Mouse (Mus musculus): ENCODE results near the gene Map2k1.
"Not testable (repeated sequence)": the region's sequence is repeated elsewhere in the genome, so short reads cannot be mapped to it uniquely, and the experiment has no call there.

The Map2k1 gene

GRCm38 (mm10) chr9:64253021-64253904 lies at the start of gene Map2k1:
Map2k1 (minus strand) TSS chr9:64253631.
- DNase-seq = peak; percentile 100

- not testable (repeated sequence) for DNase-seq
Observed at GRCm38 (mm10) chr9:64303086-64303485, 49.7 kb upstream of the Map2k1 start.

DNA sequence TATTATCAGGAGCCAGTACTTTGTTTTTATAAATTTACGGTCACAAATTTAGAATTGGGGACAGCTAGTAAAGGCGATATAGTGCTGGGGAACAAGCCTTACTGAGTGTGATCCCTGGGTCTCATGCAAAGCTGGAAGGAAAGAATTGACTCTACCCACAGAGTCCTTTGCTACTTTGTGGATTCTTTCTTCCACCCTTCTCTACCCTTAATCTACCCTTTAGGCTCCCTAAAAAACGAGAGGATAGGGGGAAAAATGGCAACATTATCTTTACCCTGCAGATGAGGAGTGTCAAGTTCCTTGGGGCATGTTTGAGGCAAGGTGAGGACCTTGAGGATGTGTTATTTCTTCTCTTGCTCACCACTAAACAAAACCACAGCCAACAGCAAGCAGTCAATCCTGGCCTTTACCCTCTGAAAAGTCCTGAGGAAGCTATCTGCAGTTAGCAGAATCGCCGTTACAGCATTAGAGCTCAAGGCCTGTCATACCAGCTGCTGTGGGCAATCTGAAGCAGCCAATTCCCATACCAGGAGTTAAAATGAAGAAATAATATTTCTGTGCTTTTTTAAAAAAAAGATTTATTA lies 29.1 kb upstream of the Map2k1 start:
- no peak for DNase-seq

DNA sequence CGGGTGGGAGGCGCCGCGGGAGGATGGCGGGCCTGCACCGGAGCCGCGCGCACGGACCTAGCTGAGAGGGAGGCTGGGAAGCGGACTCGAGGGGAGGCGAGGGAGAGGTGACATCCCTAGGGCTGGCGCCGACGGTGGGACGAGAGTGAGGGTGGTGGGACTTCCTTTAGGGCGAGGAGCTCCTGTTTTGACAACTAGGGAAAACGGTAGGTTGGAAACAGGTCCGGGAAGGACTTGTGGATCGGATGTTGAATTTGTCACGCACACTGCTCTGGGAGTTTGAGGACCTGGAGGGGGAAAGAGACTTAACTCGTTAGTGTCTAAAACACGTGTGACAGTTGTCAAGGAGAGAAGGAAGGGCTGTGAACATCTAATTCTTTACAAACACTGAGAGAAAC lies 28.3 kb upstream of the Map2k1 start:
- DNase-seq = no peak

DNA sequence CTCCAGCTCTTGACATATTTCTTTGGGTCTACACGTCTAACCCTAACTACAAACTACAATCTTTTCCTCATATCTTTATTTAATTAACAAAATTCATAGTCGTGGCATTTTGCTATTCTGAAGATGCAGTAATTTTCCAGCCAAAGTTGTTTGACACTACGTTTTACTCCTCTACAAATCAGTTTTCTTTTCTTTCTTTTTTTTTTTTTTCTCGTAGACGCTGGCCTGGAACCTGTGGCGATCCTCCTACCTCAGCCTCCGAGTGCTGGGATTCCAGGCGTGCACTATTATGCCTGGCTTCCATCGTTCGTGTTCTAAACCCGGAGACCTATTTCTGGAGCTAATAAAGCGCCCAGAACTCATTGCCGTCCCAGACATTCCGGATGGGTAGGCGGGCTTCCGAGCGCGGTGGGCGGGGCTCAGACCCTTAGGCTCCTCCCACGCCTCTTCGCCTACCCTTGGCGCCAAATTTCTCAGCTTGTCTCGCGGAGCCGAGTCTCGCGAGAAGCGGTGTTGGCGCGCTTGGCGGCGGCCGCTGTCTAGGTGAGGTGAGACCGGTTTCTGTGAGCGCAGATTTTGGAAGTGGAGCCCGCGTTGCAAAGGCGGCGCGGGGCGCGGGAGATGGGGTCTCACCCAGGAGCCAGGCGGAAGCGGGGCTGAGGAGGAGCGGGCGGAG lies 27.8 kb upstream of the Map2k1 start, which contains the start of gene Tipin:
Gene Tipin, plus strand, starts transcription at position 477 of the 676 bp plus-strand sequence.
- DNase-seq = peak; percentile 97

- DNase-seq = no peak
Observed at GRCm38 (mm10) chr9:64278665-64279310, 25.4 kb upstream of the Map2k1 start.

GRCm38 (mm10) chr9:64277706-64278105 lies 24.3 kb upstream of the Map2k1 start:
- DNase-seq = peak; percentile 86

DNA sequence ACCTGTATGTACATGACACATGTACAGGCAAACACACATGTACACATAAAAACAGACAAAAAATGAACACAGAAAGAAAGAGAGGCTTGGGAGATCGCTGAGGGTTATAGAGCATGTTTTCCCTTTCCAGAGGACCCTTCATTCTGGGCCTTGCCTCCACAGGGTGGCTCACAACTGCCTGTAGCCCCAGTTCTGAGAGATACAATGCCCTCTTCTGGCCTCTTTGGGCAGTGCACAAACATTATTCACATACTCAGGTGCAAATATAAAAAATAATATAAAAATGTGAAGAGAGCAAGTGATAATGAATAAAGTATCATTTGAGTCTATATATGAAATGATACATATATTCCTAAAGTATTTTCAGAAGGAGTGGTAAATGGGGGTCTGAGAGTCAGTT lies 21.5 kb upstream of the Map2k1 start:
- peak; percentile 34 for DNase-seq

- DNase-seq = no peak
Observed at GRCm38 (mm10) chr9:64274291-64274690, 20.9 kb upstream of the Map2k1 start.

DNA sequence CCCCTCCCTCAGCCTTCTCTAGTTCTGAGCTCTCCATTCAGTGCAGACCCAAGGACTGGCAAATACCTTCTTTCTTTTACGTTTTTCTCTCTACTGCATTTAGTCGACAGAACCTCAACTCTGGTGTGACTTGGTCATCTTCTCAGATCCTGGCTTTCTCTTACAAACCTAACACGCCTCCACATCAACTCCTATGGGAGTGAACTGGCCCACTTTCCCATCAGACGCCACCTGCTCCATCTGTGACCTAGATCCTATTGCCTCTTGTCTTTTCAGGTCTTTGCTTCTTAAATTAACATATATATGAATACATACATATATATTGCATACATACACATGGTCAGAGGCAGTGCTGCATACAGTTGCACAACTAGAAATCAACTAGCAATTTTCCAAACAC lies 20.3 kb upstream of the Map2k1 start:
- no peak for DNase-seq

DNA sequence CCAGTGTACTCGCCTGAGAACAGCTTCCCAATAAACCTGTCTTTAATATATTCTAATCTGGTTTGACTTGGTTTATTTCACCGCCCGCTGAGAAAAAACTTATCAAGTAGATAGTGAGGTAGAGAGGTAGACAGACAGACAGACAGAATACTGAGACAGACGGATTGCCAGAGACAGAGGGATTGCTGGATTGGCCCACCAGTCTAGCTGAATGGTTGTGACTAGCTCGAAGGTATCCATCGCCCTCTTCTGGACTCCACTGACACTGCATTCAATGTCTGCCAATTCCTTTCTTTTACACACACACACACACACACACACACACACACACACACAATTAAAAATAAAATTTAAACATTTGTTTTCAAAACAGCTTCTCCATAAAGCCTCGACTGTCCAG lies 19.2 kb upstream of the Map2k1 start:
- peak; percentile 78 for DNase-seq

DNA sequence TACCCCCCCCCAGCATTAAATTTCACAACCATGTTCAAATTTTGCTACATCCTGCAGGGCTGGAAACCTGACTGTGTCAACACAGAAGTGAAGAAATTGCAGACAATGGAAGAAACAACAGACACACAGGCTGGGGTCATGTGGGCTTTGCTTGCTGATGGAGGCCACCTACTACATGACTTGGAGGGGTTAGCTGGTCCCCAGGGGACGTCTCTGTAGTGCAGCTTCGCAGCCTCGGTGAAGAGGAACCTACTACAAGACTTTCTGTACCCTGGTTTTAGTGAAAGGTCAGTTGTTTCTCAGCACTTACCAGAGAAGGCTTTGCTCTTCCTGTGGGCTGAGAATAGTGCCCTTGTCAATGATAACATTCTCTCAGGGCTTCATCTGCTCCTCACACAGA lies 17.8 kb upstream of the Map2k1 start:
- DNase-seq = no peak

DNA sequence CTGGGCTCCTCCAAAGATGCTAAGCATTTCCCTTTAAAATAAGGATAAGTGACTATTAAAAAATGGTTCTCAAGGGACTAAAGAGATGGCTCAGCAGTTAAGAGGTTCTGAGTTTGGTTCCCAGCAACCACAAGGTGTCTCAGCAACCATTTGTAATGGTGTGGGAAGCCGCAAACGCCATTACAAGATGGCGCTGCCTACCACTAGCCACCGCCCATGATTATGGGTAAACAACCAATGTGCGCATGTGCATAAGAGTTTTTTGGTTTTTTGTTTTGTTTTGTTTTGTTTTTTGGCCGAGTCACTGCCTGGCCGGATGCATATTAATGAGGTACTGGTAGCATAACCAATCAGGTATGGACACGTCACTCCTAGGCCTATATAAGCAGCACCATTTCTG lies 15.4 kb upstream of the Map2k1 start:
- not testable (repeated sequence) for DNase-seq

GRCm38 (mm10) chr9:64268196-64268595 lies 14.8 kb upstream of the Map2k1 start:
- DNase-seq = no peak

- no peak for DNase-seq
Observed at GRCm38 (mm10) chr9:64267231-64267630, 13.8 kb upstream of the Map2k1 start.

- no peak for DNase-seq
Observed at GRCm38 (mm10) chr9:64264813-64265212, 11.4 kb upstream of the Map2k1 start.

GRCm38 (mm10) chr9:64261023-64261422 lies 7.6 kb upstream of the Map2k1 start:
- DNase-seq = no peak

DNA sequence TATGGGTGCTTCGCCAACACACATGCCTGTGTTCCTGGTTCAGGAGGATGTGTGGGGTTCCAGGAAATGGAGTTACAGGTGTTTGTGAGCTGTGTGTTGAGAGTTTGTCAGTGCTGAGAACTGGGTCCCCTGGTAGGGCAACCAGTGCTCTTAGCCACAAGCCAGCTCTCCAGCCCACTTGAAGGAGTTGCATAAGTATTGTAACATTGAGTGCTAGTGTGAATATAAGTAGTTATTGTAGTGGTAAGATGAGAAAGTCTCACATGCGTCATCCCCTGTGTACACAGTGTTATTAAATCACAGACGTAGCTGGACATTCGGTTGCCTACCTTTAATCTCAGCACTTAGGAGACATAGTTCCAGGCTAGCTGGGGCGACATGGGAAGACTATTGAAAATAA lies 6.5 kb upstream of the Map2k1 start:
- DNase-seq = peak; percentile 87

DNA sequence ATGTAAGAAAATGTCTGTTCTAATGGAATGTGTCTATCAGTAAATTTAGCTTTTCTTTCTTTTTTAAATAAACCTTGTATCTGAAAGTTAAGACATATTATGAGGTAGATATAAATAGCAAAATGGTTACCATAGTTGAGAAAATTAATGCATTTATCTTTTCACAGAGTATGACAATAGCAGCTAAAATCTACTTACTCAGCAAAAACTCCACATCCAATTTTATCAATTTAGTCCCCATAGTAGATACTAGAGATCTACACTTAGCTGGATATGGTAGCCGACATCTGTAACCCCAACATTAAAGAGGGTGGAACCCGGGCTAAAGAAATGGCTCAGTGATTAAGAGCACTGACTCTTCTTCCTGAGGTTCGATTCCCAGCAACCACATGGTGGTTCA lies 2.8 kb upstream of the Map2k1 start:
- no peak for DNase-seq

DNA sequence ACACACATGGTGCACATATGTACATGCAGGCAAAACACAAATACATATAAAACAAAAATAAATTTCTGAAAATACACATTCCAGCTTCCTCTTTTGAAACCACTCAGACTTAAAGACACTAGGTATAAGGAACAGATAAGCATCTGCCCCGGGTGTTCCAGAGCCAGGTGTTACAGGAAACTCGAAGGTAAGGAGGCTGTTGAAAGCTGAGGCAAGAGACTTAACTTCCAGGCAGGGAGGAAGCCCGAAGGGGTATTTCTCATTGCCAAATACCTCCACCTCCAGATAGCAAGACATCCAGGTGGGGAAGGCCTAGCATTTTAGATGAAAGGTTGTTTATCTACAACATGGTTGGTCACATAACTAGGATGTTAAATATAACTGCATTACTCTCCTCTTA lies 2.0 kb upstream of the Map2k1 start:
- no peak for DNase-seq

DNA sequence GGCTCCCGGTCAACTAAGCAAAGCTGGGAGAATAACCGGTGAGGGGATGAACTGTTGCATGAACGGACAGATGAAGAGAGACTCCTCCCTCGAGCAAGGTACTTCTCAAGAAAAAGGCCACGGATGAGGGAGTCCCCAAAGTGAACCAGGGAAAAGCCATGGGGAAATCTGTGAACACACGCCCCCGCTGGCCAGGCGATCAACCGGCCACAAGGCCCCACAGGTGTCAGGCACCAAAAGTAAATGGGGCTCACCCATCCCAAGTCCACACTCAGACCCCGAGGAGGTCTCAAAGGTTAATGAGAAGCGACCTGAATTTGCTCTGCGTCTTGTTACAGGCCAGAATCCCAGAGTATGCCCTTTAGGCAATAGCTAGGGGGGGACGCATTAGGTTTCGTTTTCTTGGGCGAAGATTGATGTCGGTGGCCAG lies 825 bp downstream of the Map2k1 start:
- peak; percentile 25 for DNase-seq

DNA sequence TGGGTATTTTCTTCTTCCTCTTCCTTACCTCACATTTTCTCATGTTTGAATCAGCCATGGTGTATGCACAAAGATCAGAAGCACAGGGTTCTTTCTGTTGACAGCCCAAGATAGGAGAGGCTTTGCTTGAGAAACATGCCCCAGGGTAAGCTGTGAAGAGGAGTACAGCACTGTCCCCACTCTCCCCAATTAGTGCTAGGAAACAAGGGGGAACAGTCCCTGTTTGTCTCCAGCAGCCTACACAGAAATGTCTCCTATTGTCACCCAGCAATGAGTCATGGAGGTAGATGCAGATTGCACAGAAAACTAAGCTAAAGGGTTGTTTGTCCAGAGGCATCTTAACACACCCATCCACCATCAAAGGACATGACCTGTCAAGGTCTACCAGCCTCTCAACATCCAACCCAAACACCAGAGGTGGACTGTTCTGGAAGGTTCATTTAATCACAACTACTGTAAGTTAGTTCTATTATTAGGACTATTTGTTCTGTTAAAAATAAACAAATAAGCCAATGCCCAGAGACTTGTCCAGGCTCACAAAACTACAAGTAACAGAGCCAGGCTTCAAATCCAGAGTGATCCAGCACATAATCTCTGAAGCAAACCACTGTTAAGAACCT lies 3.2 kb downstream of the Map2k1 start:
- no peak for DNase-seq

GRCm38 (mm10) chr9:64249371-64249770 lies 4.1 kb downstream of the Map2k1 start:
- no peak for DNase-seq

Measured in lung, postnatal 36 days (tissue).